Mouse (Mus musculus): ENCODE data around the gene Pfdn6. TPM values are rescaled to one million over a fixed set of nuclear protein-coding genes. Genes with fewer than 3 reads are reported as not detected.

The Pfdn6 gene
- polyA plus RNA-seq, 1 experiment = 26.2 TPM

DNA sequence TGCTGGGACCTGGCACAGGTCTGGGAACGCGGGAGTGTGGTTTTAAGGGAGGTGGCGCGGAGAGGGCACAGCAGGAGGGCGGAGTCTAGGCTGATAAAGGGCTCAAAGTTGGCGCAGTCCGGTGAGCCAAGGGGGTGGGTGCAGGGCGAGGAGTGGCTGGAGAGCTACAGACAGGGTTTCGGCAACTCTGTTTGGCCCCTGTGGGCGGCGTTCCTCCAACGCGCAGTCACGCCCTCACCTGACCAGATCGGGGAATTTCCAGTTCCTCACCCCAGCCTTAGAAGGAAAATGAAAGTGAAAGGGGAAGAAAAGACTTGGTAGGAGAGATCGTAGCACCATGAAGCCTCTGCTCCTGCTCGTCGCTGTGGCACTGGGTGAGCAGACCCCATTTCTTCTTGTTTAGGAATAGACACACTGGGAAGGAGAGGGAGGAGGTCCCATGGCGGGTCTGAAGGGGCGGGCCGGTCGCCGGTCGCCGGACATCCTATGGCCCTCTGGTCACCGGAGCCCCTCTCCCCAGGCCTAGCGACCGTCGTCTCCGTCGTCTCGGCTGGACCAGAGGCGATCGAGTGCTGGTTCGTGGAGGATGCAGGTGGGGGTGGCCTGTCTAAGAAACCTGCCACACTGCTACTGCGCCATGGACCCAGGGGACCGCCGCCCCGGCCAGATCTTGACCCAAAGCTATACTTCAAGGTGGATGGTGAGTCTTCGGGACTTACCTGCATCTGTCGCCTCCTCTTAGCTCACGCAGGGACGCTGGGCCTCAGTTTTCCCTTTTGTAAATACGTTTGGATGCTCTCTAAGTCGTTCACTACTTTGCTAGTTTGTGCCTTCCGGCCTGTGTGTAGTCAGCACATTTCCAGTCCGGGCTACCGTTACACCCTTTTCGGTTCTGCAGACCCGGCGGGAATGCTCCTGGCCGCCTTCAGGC, 20.5 kb downstream of the Pfdn6 start:
- DNase-seq = peak; percentile 87
- Histone ChIP-seq H3K4me1 (ENCODE audit: control insufficient read depth, insufficient read depth, low read length) (peaks cover 12% of the 10 kb centered on the region), H3K4me3 (replicated peaks; ENCODE audit: extremely low read depth, low read depth, low read length) (peak overlapping the region; percentile 94)
- WGBS = under 1% methylated on average over 52 of the region's 52 CpGs
- TF ChIP-seq CTCF (IDR thresholded peaks at IDR 0.05; ENCODE audit: insufficient read depth, low read length) (peak; percentile 14; the same call in 1 of the 2 replicates), POLR2A (IDR thresholded peaks at IDR 0.05; ENCODE audit: borderline replicate concordance, extremely low read depth, low read depth, low read length) (peak; percentile 80; the same call in 1 of the 2 replicates)

DNA sequence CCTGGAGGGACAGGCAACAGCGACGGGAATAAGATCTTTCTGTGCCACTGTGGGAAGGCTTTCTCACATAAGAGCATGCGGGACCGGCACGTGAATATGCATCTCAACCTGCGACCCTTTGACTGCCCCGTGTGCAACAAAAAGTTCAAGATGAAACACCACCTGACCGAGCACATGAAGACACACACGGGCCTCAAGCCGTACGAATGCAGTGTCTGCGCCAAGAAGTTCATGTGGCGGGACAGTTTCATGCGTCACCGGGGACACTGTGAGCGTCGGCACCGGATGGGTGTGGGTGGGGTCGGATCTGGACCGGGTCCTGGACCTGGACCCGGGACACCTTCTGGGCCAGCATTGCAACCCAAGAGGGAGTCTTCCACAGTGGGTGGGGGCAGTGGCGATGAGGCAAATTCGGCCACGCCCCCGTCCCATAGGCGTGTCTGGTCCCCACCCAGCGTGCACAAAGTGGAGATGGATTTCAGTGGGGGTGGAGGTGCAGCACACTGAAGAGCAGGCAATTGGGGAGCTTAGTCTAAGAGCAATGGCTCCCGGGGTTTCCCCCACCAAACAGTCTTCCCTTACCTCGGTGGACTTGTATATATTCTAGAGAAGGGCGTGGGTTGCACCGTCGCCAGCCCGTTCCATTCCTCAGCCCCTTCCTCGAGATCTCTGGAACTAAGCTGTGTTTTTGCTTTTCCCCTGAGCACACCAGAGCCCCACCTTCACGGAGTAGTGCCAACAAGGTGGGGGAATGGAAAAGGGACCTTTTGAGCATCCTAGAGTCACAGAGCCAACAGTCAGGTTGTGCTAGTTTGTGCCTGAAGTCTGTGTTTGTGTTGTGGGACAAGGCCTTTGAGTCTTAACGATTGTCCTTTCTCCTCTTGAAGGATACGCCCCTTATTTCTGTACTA, 21.6 kb downstream of the Pfdn6 start:
- TF ChIP-seq CTCF (IDR thresholded peaks at IDR 0.05; ENCODE audit: insufficient read depth, low read length) (no peak), POLR2A (IDR thresholded peaks at IDR 0.05; ENCODE audit: borderline replicate concordance, extremely low read depth, low read depth, low read length) (no peak)
- Histone ChIP-seq H3K4me1 (ENCODE audit: control insufficient read depth, insufficient read depth, low read length) (peaks cover 12% of the 10 kb centered on the region), H3K4me3 (replicated peaks; ENCODE audit: extremely low read depth, low read depth, low read length) (peak overlapping the region; percentile 94)
- WGBS = 52% methylated on average over 37 of the region's 37 CpGs
- DNase-seq = no peak

DNA sequence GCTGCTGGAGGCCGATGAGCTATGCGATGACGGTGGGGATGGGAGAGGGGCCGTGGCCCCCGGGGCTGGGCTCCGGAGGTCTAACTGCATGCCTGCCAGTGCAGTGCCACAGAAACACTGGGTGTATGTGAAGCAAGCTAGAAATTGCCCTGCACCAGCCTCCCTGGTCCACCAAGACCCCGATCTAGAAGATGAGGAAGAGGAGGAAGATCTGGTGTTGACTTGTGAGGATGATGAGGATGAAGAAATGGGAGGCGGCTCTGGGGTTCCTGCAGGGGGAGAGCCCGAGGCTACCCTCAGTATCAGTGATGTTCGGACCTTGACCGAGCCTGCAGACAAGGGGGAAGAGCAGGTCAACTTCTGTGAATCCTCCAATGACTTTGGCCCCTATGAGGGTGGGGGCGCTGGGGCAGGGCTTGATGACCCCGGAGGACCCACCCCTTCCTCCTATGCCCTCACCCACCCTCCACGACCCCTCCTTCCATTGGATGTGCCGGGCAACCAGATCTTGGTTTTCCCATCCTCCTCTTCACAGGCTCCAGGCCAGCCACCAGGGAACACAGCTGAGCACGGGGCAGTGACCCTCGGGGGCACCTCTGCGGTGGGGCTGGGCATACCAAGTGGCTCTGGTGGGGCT, 22.4 kb downstream of the Pfdn6 start:
- no peak for DNase-seq
- no peak for TF ChIP-seq CTCF (IDR thresholded peaks at IDR 0.05; ENCODE audit: insufficient read depth, low read length)
- TF ChIP-seq POLR2A (IDR thresholded peaks at IDR 0.05; ENCODE audit: borderline replicate concordance, extremely low read depth, low read depth, low read length) = no peak
- H3K4me1 ChIP-seq (ENCODE audit: control insufficient read depth, insufficient read depth, low read length) = peaks cover 12% of the 10 kb centered on the region
- 79% methylated on average over 18 of the region's 18 CpGs for WGBS
- H3K4me3 ChIP-seq (replicated peaks; ENCODE audit: extremely low read depth, low read depth, low read length) = no peak overlapping the region

DNA sequence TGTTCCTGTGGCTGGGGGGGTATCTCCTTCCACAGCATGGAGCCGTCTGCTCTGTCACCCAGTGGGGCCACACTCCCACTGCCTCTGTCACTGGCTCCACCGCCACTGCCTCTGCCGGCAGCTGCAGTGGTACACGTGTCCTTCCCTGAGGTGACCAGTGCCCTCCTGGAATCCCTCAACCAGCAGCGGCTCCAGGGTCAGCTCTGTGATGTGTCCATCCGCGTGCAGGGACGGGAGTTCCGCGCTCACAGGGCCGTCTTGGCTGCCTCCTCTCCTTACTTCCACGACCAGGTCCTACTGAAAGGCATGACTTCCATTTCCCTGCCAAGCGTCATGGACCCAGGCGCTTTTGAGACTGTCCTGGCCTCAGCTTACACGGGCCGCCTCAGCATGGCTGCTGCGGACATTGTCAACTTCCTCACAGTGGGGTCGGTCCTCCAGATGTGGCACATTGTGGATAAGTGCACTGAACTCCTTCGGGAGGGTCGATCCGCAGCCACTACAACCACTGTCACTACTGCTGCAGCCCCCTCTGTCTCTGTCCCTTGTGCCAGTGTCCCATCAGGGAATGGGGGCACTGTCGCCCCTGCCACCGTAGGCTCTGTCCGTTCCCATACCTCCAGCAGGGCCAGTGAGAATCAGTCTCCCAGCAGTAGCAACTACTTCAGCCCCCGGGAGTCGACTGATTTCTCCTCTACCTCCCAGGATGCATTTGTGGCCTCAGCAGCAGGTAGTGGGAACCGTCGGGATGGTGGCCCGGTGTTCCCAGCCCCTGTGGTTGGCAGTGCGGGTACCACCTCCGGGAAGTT, 23.1 kb downstream of the Pfdn6 start:
- H3K4me3 ChIP-seq (replicated peaks; ENCODE audit: extremely low read depth, low read depth, low read length) = no peak overlapping the region
- TF ChIP-seq POLR2A (IDR thresholded peaks at IDR 0.05; ENCODE audit: borderline replicate concordance, extremely low read depth, low read depth, low read length) (no peak), CTCF (IDR thresholded peaks at IDR 0.05; ENCODE audit: insufficient read depth, low read length) (no peak)

DNA sequence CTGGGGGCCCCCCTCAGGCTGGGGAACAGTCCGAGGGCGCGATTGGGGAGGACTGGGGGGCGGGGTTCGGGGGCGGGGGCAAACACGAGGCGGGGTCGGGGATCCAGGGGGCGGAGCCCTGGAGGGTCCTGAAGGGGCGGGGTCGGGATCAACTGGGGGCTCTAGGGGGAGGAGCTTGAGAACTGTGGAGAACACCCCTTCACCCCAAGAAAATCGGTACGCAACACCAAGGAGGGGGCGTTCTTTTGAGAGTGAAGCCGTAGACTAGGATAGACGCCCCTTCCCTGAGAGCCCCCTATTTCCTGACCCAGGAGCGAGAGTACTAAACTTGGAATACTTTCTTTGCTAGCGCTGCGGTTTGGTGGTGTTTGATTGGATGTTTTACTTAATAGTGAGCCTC, 23.8 kb downstream of the Pfdn6 start:
- TF ChIP-seq POLR2A (IDR thresholded peaks at IDR 0.05; ENCODE audit: borderline replicate concordance, extremely low read depth, low read depth, low read length) = no peak
- no peak for TF ChIP-seq CTCF (IDR thresholded peaks at IDR 0.05; ENCODE audit: insufficient read depth, low read length)
- peak overlapping the region; percentile 62 for H3K4me3 ChIP-seq (replicated peaks; ENCODE audit: extremely low read depth, low read depth, low read length)
- H3K4me1 ChIP-seq (ENCODE audit: control insufficient read depth, insufficient read depth, low read length) = peaks cover 9% of the 10 kb centered on the region
- peak; percentile 53 for DNase-seq
- WGBS = 2% methylated on average over 16 of the region's 20 CpGs

More for the DNA sequence above, 23.1 kb downstream of the Pfdn6 start:
- 80% methylated on average over 31 of the region's 31 CpGs for WGBS
- peaks cover 12% of the 10 kb centered on the region for H3K4me1 ChIP-seq (ENCODE audit: control insufficient read depth, insufficient read depth, low read length)
- DNase-seq = no peak

DNA sequence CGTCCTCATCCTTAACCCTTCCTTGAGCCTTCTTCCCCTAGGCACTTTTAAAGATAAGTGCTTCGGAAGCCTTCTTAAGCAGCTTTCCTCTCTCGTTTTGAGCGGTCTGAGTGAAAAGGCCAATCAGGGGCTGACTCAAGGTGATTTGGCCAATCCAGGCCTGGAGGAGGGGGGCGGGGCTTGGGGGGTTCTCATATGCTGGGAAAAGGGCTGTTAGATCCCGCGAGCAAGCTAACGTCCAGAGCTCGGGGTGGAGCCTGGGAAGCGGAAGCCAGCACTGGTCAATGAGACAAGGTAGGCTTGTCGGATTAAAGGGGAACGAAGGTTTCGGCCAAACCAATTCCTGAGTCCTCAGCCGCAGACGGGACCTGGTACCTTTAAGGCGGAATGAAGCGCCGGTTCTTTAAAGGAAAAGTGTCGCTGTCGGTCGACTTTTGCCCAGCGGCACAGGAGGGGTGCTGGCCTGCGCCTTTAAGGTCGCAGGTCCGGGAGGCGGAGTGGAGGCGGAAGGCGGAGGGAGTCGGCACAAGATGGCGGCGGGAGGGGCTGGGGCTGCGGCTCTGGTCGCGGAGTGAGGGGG, 24.4 kb downstream of the Pfdn6 start, which contains the start of the genes Tapbp and Zbtb22:
Gene Tapbp, plus strand, starts transcription at position 229 of the 580 bp plus-strand sequence.
Gene Zbtb22, plus strand, starts transcription at position 234 of the 580 bp plus-strand sequence.
- Histone ChIP-seq H3K4me1 (ENCODE audit: control insufficient read depth, insufficient read depth, low read length) (peaks cover 5% of the 10 kb centered on the region), H3K4me3 (replicated peaks; ENCODE audit: extremely low read depth, low read depth, low read length) (peak within 1 kb of the TSS; percentile 62)
- peak; percentile 90 for DNase-seq
- WGBS = under 1% methylated on average over 32 of the region's 34 CpGs
- TF ChIP-seq POLR2A (IDR thresholded peaks at IDR 0.05; ENCODE audit: borderline replicate concordance, extremely low read depth, low read depth, low read length) (peak; percentile 49; the same call in 1 of the 2 replicates), CTCF (IDR thresholded peaks at IDR 0.05; ENCODE audit: insufficient read depth, low read length) (no peak)

DNA sequence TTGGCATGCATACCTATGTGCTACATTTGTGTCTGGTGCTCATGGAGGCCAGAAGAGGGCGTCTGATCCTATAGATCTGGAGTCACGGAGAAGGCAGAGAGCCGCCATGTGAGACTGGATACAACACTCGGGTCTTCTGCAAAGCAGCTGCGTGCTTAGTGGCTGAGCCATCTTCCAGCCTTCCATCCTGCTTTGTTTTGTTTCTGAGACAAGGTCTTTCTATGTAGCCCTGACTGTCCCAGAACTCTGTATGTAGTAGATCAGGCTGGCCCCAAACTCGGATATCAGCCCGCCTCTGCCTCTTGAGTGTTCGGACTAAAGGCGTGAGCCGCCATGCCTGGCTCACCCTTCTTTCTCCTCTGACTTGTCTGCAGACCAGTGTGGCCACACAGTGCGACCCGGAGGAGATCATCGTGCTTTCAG, 25.2 kb downstream of the Pfdn6 start:
- Histone ChIP-seq H3K4me1 (ENCODE audit: control insufficient read depth, insufficient read depth, low read length) (peaks cover 5% of the 10 kb centered on the region), H3K4me3 (replicated peaks; ENCODE audit: extremely low read depth, low read depth, low read length) (no peak overlapping the region)
- DNase-seq = no peak
- TF ChIP-seq POLR2A (IDR thresholded peaks at IDR 0.05; ENCODE audit: borderline replicate concordance, extremely low read depth, low read depth, low read length) (no peak), CTCF (IDR thresholded peaks at IDR 0.05; ENCODE audit: insufficient read depth, low read length) (no peak)
- WGBS = 69% methylated on average over 13 of the region's 13 CpGs

DNA sequence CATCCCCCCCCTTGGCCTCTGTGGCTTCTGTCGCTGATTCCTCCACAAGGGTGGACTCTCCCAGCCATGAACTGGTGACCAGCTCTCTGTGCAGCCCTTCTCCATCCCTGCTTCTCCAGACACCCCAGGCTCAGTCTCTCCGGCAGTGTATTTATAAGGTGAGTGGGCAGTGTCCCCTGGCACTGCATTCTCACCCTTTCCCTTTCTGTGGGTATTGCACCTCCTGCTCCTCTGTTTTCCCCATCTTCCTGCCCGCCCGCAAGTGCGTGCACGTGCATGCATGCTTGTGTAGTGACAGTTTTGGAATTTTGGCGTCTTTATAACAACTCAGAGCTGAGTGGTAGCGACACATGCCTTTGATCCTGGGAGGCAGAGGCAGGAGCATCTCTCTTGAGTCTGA, 26.2 kb downstream of the Pfdn6 start:
- 93% methylated on average over 8 of the region's 8 CpGs for WGBS
- no peak for TF ChIP-seq POLR2A (IDR thresholded peaks at IDR 0.05; ENCODE audit: borderline replicate concordance, extremely low read depth, low read depth, low read length)
- no peak overlapping the region for H3K4me3 ChIP-seq (replicated peaks; ENCODE audit: extremely low read depth, low read depth, low read length)
- peaks cover 5% of the 10 kb centered on the region for H3K4me1 ChIP-seq (ENCODE audit: control insufficient read depth, insufficient read depth, low read length)
- DNase-seq = no peak
